Mouse (Mus musculus) liver, embryonic 14.5 days (tissue): ENCODE measurements around the gene Olfr522. TPM values are rescaled to one million over a fixed set of nuclear protein-coding genes. Genes with fewer than 3 reads are reported as not detected.
"Not testable (repeated sequence)": the region's sequence is repeated elsewhere in the genome, so short reads cannot be mapped to it uniquely, and the experiment has no call there.

Source experiments
- ATAC-seq: fragments of 200-750 bp; cut with Nextera tagmentation; 2 replicates; pipeline ENCODE4 v1.8.0; 2017; ENCODE audit warnings: moderate number of reproducible peaks, mild to moderate bottlenecking, moderate library complexity; ENCODE audit not compliant: insufficient read depth
- DNase-seq, 3 experiments: peaks; one replicate each; pipeline ENCODE4 v3.0.0-alpha.2; 2012 to 2013; ENCODE audit warnings: low read depth in 3 of 3, low spot score in 3 of 3
- H3K27ac ChIP-seq: fragments of 300-500 bp; sonication (generic); 2 replicates; pipeline ENCODE4 v1.5.1; 2014; ENCODE audit warnings: moderate library complexity, mild to moderate bottlenecking, control low read depth, inconsistent platforms
- H3K27me3 ChIP-seq: fragments of 300-500 bp; sonication (generic); 2 replicates; pipeline ENCODE4 v1.6.1; 2014; ENCODE audit warnings: mild to moderate bottlenecking, low read length, moderate library complexity; ENCODE audit not compliant: control insufficient read depth, insufficient read depth
- H3K36me3 ChIP-seq: fragments of 300-500 bp; sonication (generic); replicated peaks from 2 replicates; pipeline ENCODE4 v1.6.1; 2014; ENCODE audit warnings: low read depth; ENCODE audit not compliant: control insufficient read depth, insufficient read depth
- H3K4me1 ChIP-seq, 2 experiments: fragments of 200-500 bp in 1 of 2; fragments of 300-500 bp in 1 of 2; sonication (generic) in 1 of 2; replicated peaks; 2 replicates each; pipeline ENCODE4 v1.6.1; 2012 to 2014; ENCODE audit warnings: antibody characterized with exemption in 1 of 2, inconsistent platforms in 1 of 2, low read length in 1 of 2; ENCODE audit not compliant: control insufficient read depth in 2 of 2, insufficient read depth in 2 of 2
- H3K4me2 ChIP-seq: fragments of 300-500 bp; sonication (generic); 2 replicates; pipeline ENCODE4 v1.6.1; 2014; ENCODE audit warnings: low read depth, mild to moderate bottlenecking, control low read depth, moderate library complexity
- H3K4me3 ChIP-seq, 2 experiments: fragments of 200-500 bp in 1 of 2; fragments of 300-500 bp in 1 of 2; sonication (generic) in 1 of 2; 2 replicates each; pipeline ENCODE4 v1.5.1; 2012 to 2014; ENCODE audit warnings: low read depth in 2 of 2, low read length in 2 of 2, mild to moderate bottlenecking in 2 of 2, control low read depth in 1 of 2, inconsistent platforms in 1 of 2, moderate library complexity in 1 of 2; ENCODE audit not compliant: insufficient read depth in 1 of 2
- H3K9ac ChIP-seq: fragments of 300-500 bp; sonication (generic); replicated peaks from 2 replicates; pipeline ENCODE4 v1.6.1; 2014; ENCODE audit warnings: mild to moderate bottlenecking, control low read depth, moderate library complexity
- H3K9me3 ChIP-seq: fragments of 300-500 bp; sonication (generic); 2 replicates; pipeline ENCODE4 v1.6.1; 2016; ENCODE audit warnings: low read length, mixed read lengths; ENCODE audit not compliant: control insufficient read depth
- CTCF ChIP-seq: IDR thresholded peaks from 2 replicates; pipeline ENCODE4 v1.5.1; 2016; ENCODE audit warnings: antibody characterized with exemption, low read depth, control low read depth
- EP300 ChIP-seq: IDR thresholded peaks from 2 replicates; pipeline ENCODE4 v1.6.1; 2016; ENCODE audit warnings: antibody characterized with exemption, low read depth
- WGBS: fragments of 180-500 bp; shearing (Covaris S2); extraction: QIAGEN DNeasy Blood & Tissue Kit; methylation state at CpG from one replicate; pipeline ENCODE4 v1.1.7; 2014; ENCODE audit not compliant: insufficient replicate concordance; 5-methylcytosine and 5-hydroxymethylcytosine counted together
- polyA plus RNA-seq, 2 experiments: library from polyadenylated mRNA; depleted of rRNA in 1 of 2; stranded (reverse) in 1 of 2; unstranded in 1 of 2; fragments of >200 nt; fragmentation: Nextera tagmentation in 1 of 2; extraction: Ambion mirVana in 1 of 2; gene quantifications; 2 replicates each; pipeline versions ENCODE4 v1.2.1 to v1.2.3; 2012 to 2014

The Olfr522 gene
- polyA plus RNA-seq, 2 experiments = not detected

DNA sequence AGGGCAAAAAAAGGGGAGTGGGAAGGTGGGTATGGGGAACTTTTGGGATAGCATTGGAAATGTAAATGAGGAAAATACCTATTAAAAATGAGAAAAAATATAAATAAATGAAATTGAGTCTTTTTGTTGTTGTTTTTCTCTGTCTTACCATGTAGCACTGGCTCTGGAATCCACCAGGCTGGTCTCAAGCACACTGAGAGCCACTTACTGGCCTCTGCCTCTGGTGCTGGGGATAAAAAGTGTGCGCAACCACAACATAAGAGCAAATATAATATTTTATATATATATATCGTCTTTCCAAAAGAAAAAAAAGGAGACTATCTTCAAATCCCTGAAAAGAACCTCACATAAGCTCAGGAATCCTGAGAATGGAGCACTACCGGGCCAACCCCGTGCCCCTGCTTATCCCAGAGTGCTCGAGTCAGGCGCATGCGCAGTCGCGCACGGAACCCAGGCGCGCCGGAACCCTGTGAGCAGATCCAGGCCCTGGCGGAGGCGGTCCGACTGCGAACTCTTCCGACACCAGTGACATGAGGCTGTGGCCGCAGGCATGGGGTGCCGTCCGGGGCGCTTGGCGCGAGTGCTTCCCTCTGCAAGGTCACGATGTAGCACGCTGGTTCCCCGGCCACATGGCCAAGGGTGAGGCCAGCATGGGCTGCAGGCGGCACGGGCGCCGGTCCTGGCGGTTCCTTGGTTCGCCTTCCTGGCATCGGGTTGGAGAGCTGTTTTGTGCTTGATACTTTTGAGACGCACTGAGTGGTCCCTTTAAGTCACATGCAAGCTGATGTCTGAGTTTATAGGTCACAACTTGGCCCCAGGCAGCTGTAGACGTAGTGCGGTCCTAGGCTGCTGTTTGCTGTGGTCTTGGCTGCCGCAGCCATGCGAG is 27.2 kb downstream of the Olfr522 start, which contains the start of gene Mtg1:
Gene Mtg1 (plus strand): TSS at position 430 of the 886 bp plus-strand sequence.
- DNase-seq (peak; percentile 80 to 84 (median 81)), ATAC-seq (peak; percentile 97)
- Histone ChIP-seq H3K4me2 (peak within 1 kb of the TSS; percentile 81), H3K4me3 (peak within 1 kb of the TSS; percentile 69 to 84), H3K4me1 (peaks cover 0 to 6% of the 10 kb centered on the region in 2 experiments; a peak in 2 of 4 replicates), H3K36me3 (no peaks in the 10 kb centered on the region), H3K9me3 (no peaks in the 10 kb centered on the region), H3K27me3 (no peaks in the 10 kb centered on the region), H3K9ac (peak within 1 kb of the TSS; percentile 77), H3K27ac (peak within 1 kb of the TSS; percentile 44)
- WGBS = 2% methylated on average over 39 of the region's 39 CpGs
- TF ChIP-seq EP300 (no peak), CTCF (peak; percentile 28; the same call in 1 of the 2 replicates)

DNA sequence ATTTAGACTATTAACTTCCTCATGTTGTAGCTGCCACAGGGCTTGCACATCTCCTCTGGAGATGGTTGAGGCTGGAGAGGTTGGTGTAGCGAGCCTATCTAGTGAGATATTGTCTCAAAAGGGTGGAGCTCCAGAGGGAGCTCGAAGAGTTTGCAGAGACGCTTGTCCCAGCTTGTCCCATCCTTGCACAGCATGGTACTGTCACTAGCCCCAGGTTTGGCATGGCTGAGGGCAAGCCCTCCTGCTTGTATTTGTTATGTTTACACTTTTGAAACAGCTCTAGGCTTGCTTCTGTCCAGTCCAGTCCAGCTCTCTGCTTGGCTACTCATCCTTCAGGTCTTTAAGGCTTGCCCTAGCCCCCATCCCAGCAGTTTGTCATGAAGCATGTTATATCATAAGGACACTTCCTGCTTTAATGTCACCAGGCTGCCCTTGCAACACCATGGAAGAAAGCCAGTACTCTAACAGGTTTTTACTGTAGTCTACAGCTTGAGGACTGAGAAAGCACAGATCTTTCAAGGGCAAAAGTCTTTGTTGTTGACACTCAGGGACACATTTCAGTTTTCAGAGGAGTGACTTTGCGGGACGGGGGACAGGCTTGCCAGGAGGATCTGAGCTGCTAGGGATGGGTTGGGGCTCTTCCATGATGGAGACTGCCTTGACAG is 29.3 kb downstream of the Olfr522 start:
- no peak for DNase-seq
- no peak for ATAC-seq
- Histone ChIP-seq H3K9me3 (no peaks in the 10 kb centered on the region), H3K4me3 (no peak overlapping the region), H3K4me2 (no peak overlapping the region), H3K27ac (no peak overlapping the region), H3K27me3 (no peaks in the 10 kb centered on the region), H3K4me1 (peaks cover 0 to 6% of the 10 kb centered on the region in 2 experiments; a peak in 2 of 4 replicates), H3K36me3 (no peaks in the 10 kb centered on the region), H3K9ac (no peak overlapping the region)
- TF ChIP-seq EP300 = no peak
- TF ChIP-seq CTCF = no peak
- WGBS = 60% methylated on average over 5 of the region's 5 CpGs

DNA sequence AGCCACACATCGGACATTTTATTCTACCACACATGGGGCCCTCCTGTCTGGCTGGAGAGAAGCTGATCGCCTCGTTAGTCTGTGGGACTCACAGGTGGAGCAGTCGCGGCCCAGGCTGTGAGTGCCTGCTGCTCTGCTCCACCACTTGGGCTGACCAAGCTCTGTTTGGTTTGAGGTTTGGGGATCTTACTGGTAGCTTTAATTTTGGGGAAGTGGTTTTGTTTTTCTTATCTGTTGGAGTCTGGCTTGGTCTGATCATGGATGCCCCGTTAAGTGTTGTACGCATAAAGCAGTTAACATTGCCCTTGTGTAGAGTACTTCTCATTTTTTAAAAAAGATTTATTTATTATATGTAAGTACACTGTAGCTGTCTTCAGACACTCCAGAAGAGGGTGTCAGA is 30.5 kb downstream of the Olfr522 start:
- H3K36me3 ChIP-seq, ATAC-seq, H3K9me3 ChIP-seq, H3K4me2 ChIP-seq, H3K27me3 ChIP-seq, H3K4me3 ChIP-seq, H3K27ac ChIP-seq, H3K4me1 ChIP-seq, DNase-seq, H3K9ac ChIP-seq: not testable (repeated sequence)
- WGBS = 23% methylated on average over 5 of the region's 7 CpGs

DNA sequence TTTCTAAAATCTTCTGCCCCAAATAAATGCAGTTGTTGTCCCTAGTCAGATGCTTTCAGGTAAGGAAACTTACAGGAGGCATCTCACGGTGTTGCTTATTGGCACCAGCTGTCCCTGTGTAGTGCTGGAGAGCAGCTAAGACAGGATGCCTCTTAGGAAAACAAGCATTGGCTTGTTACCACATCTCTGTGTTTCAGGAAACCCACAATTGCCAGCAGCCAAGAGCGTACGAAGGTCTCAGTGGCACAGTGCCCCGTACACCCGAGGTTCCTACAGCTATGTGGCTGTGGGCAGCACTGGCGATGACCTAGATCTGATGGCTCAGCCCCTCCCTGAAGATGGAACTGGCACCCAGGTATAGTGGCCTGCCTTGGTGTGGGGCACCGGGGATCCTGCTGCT is 32.4 kb downstream of the Olfr522 start:
- not testable (repeated sequence) for ATAC-seq, H3K9me3 ChIP-seq, H3K27ac ChIP-seq, H3K9ac ChIP-seq, H3K4me1 ChIP-seq, H3K4me2 ChIP-seq, H3K4me3 ChIP-seq, DNase-seq, H3K36me3 ChIP-seq, H3K27me3 ChIP-seq
- 57% methylated on average over 7 of the region's 7 CpGs for WGBS

DNA sequence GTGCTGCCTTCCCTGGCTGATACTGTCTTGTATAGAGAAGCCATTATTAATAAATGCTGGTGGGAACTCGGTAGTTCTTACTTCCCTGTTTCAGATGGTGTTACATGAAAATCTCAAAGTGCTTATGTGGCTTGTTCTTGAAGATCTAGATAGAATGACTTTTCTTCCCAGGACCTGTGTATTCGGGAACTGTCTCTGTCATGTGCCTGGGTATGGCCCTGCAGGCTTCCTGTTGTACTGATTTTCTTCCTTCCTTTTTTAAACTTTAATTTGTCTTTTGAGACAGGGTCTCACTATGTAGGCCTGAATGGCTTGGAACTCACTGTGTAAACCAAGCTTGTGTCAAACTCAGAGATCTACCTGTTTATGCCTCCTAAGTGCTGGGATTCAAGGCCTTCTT is 36.7 kb downstream of the Olfr522 start:
- Histone ChIP-seq H3K27ac (no peak overlapping the region), H3K4me1 (peaks cover 5 to 17% of the 10 kb centered on the region in 2 experiments; a peak in 3 of 4 replicates), H3K9me3 (no peaks in the 10 kb centered on the region), H3K36me3 (no peaks in the 10 kb centered on the region), H3K4me2 (no peak overlapping the region), H3K9ac (no peak overlapping the region), H3K4me3 (no peak overlapping the region), H3K27me3 (no peaks in the 10 kb centered on the region)
- TF ChIP-seq EP300 = no peak
- no peak for TF ChIP-seq CTCF
- DNase-seq = no peak
- ATAC-seq = no peak
- WGBS = 26% methylated on average over 2 of the region's 2 CpGs
